Mouse (Mus musculus): ENCODE data around the gene Galnt12.
A peak's percentile ranks its signal among the peaks of the same experiment; 100 is the strongest.

Galnt12 gene

DNA sequence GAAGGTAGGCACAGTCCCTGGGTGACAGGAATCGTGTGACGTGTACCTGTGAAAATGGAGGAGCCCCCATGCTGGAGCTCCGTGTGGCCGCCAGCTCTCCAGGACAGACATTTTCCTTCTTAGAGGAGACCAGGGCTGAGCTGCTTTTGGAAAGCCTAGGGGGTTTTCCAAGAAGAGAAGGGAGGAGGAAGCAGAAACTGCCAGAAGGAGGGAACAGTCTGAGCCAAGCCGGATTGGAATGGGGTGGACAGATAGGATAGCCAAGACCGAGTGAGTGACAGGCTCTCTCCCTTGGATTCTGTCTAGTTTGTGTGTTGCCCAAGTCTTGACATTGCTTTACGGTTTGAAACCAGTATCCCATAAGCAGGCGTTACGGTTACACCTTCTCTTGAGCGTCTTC, 11.9 kb downstream of the Galnt12 start:
- DNase-seq (ENCODE audit: low read depth): no peak

DNA sequence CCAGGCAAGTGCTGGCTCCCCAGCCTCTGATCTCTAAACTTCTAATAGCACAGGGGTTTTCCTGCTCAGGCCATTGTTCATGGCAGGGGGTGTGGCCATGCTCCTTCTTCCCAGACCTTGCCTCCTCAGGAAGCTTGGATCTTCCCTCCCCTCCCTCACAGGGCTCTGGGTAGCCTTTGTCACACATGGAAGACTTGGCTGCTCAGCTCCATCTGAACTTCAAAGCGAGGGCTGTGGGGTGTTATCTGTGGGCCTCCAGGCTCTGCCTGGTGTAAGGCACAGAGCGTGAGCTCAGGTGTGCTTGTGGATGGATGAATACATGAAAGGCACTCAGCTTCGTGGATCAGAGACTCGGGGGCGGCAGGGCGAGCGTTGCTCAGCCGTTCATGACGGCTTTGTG, 20.2 kb downstream of the Galnt12 start:
- DNase-seq (ENCODE audit: low read depth): no peak

- DNase-seq (ENCODE audit: low read depth): no peak
Observed at GRCm38 (mm10) chr4:47112560-47112959, 20.9 kb downstream of the Galnt12 start.

DNA sequence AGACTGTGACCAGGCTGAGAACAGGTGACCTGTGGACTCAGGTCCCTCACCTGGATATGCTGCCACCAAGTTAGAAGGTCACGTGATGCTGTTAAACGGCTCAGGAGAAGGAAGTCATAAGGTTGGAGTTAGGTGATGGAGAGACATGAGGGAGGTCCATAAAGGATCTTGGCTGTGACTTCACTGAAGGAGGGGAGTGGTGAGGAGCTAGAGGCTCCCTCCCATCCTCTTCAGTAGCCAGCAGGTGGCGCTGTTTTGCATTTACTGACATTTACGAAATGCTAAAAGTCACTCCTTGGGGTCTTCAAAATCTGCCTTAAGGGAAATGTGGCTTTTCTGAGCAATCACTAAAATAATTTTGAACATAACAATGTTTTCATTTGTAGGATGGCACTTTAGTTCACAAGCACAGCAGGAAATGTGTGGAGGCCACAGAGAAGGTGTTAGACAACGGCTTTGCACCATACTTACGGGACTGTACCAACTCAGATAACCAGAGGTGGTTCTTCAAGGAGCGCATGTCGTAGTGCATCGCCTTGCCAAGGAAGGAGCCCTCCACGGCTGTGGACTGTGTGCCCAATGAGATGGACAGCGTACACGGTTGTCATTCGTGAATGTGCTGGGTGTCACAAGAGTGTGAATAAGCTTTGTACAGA, 30.5 kb downstream of the Galnt12 start:
- DNase-seq (ENCODE audit: low read depth): peak; percentile 58

DNA sequence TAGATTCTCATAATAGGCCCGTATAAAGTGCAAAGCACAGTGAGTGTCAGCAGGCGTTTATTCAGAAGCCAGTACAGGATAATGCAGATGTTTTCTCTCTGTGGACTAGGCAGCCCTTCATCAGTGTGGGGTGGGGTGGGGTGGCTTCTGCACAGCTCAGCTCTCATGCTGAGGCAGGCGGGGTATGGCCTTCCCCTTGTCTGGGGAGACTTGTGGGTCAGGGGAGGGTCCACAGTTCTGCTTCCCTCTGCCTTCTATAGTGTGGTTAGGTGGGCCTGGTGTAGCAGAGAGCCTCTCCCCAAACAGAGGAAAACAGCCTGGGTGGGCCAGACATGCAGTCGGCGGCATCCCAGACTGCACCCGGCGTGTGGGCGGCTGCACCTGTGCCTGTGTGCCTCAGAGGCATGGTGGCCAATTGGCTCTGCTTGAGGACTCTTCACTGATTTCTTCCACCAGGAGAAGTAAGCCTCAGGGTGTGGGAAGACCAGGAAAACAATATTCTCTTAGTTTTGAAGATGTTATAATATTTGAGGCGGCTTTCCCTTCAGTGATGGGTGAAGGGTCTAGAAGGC, 32.5 kb downstream of the Galnt12 start:
- no peak for DNase-seq (ENCODE audit: low read depth)

GRCm38 (mm10) chr4:47128515-47128914, 36.8 kb downstream of the Galnt12 start:
- DNase-seq (ENCODE audit: low read depth): peak; percentile 39

DNA sequence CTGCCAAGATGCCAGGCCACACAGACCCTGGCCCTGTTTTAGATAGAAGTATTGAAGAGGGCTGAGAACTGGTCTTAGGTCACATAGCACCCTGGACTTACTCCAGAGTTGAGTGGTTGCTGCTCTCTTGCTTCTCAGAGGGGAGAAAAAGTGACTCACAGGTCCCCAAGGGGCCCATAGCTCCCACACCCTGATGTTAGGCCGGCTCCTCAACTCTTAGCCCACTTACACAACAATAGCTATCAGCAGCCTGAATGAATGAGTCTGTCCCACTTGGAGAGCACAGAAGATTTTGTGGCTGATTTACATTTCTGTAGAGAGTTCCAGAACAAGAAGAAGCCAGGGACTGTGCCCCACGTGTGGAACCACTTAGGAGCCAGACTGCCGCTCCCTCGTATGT, 37.9 kb downstream of the Galnt12 start:
- DNase-seq (ENCODE audit: low read depth): peak; percentile 4

DNA sequence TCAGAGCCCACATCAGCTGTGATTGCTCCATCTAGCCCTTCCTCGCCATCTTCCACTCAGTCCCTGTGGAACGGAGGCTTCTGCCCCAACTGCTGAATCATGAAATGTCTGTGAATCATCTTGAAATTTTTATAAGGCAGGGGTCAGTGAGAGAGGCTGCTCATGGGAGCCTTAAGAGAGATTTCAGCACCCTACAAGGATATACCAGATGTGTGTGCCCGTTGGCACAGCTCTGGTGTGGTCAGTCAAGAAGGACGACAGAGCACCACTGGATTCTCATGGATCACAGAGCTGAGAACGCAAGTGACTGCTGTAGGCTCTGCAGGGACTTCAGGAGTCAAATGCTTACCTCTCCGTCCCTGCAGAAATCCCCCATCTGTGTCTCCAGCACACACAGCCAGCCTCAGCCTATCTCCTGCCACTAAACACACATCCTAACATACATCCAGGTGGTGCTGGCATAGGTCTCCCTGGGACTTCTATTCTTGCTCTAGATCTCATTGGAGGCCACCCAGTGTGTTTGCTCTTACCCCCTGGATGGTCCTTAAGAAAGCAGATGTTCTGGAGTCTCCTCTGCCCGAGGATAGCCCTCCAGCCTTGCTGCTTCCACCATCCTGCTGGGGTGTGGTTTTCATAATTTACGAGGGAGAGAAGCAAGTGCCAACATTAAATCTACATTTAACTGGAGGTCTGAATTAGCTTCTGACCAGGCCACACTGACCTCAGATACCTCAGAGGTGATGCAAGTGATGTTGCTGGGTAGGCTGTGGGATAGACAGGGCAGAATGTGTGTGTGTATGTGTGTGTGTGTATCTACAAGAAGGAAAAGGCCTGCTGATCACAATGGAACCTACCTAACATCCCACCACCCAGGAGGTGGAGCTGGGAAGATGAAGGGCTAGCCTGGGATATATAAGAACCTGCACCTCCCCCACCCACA, 38.7 kb downstream of the Galnt12 start:
- DNase-seq (ENCODE audit: low read depth): no peak

DNA sequence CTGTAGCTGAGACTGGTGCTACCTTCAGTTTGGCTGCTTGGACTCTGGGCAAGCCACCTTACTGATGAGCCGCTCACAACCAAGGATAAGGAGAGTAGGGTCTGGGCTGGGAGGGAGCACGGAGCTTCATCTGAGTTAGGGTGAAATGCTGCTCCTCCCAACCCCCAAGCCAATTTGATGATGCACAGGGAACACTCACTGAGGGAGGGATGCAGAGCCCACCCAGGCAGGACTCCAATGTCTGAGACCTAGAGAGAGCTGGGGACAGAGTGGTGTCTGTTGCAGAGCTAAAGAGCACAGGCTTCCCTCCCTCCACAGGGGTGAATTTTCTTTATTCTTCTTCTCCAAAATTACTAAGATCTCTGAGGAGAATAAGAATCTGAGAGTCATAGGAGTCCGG, 40.2 kb downstream of the Galnt12 start:
- no peak for DNase-seq (ENCODE audit: low read depth)

DNA sequence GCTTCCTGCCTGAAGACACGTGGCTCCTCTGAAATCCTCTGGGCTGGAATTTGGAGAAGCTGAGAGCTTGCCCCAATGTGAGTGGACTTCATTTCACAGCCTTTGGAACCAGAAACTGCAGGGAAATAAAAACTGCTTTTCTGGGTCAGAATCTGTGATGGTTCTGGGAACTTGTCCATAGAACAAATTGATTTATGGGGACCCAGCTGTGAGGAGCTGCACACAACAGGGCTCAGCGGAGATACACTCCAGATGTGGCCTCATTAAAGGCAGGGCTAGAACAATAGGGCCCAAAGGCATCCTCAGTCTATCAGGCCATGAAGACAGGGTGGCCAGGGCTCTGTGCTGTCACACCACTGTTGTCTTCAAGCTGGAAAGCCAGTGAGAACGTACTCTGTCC, 40.7 kb downstream of the Galnt12 start:
- no peak for DNase-seq (ENCODE audit: low read depth)

DNA sequence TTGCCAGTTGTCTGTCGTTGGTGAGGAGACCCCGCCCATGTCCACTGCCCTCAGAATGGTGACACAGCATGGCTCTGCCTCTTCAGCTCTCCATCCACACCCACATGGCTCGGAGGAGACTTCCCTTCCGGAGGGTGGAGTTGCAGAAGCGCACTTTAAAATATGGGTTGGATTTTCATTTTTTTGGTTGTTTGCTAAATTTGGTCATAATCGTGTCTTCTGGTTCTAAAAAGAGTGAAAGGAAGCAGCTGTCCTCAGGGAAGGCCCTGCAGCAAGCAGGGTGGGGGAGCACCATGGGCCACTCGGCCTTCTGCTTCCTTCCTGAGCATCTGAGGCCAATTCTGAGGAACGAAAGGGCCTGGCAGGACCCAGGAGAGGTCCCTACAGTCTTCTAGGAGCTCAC, 45.0 kb downstream of the Galnt12 start:
- DNase-seq (ENCODE audit: low read depth): no peak

GRCm38 (mm10) chr4:47137479-47137878, 45.8 kb downstream of the Galnt12 start:
- peak; percentile 4 for DNase-seq (ENCODE audit: low read depth)

GRCm38 (mm10) chr4:47138411-47138810, 46.7 kb downstream of the Galnt12 start:
- no peak for DNase-seq (ENCODE audit: low read depth)

DNA sequence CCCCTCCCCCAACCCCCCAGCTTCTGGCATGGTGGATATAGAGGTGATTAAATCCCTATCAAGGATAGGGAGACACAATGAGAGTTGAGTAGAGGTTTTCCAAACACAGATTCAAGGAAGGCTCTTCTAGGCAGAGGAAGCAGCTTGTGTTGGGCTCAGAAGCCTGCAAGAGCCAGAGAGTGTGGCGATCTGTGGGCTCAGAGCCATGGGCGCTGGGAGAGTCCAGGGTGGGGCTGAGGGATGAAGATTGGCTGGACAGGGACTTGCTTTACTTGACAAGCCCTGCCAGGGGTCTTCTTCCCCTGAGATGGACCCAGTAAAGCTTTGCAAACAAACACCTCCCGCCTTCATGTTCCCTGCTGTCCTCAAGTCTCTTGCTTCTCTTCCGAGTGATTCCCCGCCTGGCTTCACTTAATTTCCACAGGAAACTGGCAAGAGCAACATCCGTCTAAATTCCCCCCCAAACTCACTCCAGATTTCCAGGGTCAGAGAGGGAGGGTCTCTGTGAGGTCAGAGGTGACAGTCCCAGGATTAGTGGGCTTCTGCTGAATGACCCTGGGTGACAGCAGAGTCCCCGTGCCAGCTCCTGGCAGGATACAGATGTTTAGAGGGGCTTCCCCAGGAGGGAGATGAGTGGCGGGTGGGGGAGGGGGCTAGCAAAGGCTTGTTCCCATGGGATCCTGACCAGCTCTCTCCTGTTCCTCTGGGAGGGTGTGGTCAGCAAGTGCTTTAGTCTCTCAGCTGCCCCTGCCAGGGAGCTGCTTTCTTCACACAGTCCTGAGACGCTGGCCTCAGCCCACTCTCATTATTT, 47.5 kb downstream of the Galnt12 start:
- DNase-seq (ENCODE audit: low read depth): no peak

DNA sequence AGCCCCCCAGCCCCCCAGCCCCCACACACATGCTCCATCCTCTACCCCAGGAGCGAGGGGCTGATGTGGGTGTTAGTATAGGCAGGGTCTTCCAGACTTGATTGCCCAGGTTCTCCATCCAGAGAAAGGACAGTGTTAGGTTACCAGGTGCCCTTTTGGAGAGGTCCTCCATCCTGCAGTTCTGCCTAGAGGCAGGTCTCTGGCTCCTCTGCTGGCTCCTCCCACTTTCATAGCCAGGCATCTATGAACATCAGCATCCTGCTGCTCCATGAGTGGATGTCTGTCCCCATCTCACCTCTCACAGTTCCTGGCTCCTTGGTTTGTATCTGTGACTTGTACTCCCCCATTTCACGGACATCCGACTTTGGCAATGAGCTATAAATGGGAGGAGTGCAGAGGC, 48.6 kb downstream of the Galnt12 start:
- no peak for DNase-seq (ENCODE audit: low read depth)

- DNase-seq (ENCODE audit: low read depth): no peak
Observed at GRCm38 (mm10) chr4:47141444-47142154, 49.9 kb downstream of the Galnt12 start.

DNA sequence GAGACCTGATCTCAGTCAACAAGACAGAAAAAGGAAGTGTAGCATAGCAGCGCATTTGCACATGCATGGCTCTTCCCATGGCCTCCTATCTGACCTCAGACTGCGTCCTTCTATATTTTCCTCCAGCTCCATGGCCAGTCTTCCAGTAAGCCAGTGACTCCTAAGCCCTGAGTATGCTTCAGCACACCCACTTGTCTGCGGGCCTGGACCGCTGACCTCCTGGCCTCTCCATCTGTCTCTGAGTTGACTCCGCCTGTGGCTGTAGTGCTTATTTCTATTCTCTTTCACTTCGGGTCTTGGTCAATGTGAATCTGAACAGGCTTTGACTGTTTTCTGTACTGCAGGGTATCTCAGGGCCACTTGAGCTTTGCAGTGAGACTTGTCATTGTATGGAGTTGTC, 52.1 kb downstream of the Galnt12 start:
- no peak for DNase-seq (ENCODE audit: low read depth)

GRCm38 (mm10) chr4:47145341-47145740, 53.6 kb downstream of the Galnt12 start:
- DNase-seq (ENCODE audit: low read depth): no peak

- no peak for DNase-seq (ENCODE audit: low read depth)
Observed at GRCm38 (mm10) chr4:47146561-47146960, 54.9 kb downstream of the Galnt12 start.

DNA sequence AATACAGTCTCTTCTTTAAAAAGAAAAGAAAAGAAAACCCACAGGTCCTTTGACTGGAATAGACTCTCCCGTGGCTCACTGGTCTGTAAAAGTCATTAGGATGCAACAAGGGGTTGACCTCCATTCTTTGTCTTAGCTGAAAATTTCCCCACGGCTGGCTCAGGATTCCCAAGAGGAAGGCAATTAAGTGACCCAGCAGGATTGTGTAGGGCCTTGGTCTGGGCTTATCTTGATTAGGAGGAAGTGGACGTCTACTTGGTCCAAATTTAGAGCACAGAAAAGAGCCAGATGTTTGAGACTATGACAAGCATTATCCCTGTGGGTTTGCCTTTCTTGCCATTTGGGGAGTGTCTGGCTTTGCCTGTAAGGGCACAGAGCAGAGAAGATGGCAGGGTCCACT, 58.3 kb downstream of the Galnt12 start:
- DNase-seq (ENCODE audit: low read depth): no peak

DNA sequence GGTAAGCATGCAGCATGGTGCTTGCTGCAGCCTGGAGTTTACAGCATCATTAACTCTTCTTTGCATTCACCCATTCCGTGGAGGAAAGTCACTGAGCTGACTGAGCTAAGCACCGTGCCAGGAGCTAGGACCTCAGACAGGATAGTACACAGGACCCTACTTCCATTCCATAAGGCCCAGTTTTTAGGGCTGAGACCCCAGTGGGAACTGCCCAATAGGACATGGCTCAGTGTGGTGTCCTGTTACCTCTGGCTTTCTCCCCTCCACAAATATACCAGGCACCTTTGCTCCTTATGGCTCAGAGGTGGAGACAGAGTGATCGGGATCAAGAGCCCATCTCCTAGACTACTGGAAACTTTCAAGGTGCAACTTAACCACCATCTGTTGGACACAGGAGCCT, 59.1 kb downstream of the Galnt12 start:
- no peak for DNase-seq (ENCODE audit: low read depth)
